Mouse (Mus musculus): ENCODE results near the gene Lzts3.

GRCm38 (mm10) chr2:130632887-130633675, 9.5 kb downstream of the Lzts3 start:
- no peak for TF ChIP-seq CTCF (IDR thresholded peaks at IDR 0.05; ENCODE audit: control insufficient read depth, insufficient read depth, insufficient read length)
- no peak for TF ChIP-seq USF1 (IDR thresholded peaks at IDR 0.05; ENCODE audit: low read depth)
- no peak for TF ChIP-seq MAX (IDR thresholded peaks at IDR 0.05)
- no peak for TF ChIP-seq MYOD1 (IDR thresholded peaks at IDR 0.05; ENCODE audit: control insufficient read depth, insufficient read length, low read depth)
- no peak for TF ChIP-seq MYOG (IDR thresholded peaks at IDR 0.05; ENCODE audit: control insufficient read depth, extremely low read depth, insufficient read length)
- no peak for TF ChIP-seq CEBPB (IDR thresholded peaks at IDR 0.05; ENCODE audit: low read depth)

All from C2C12 (cell line).